Mouse (Mus musculus): ENCODE measurements at regions not wholly inside any gene's neighbourhood (a gene's known extent, or its start where the extent isn't known, plus 50 kb on each side); places are given as distances from the start of the nearest gene placed in this dataset.
A peak's percentile ranks its signal among the peaks of the same experiment; 100 is the strongest.

GRCm38 (mm10) chr9:62590407-62591195 lies 53.8 kb upstream of the Coro2b start:
- no peak for DNase-seq (ENCODE audit: low spot score in 2 of 2)

DNA sequence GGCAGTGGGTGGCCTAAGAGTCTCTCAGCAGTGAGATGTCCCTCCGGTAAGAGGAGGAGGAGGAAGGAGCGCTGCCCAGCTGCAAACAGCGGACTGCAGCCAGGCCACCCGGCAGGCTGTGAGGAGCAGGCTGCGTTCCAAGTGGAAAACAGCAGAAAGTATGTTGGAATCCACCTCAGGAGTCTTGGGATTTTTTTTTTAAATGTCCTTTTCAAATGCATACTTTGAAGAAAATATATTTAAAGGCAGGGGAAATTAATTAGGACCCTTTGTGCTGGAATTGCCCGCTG lies 54.3 kb upstream of the Coro2b start:
- DNase-seq (ENCODE audit: low spot score in 2 of 2): no peak

GRCm38 (mm10) chr9:62598056-62598455 lies 61.2 kb upstream of the Coro2b start:
- peak; percentile 47 to 59 for DNase-seq (ENCODE audit: low spot score in 2 of 2)

- DNase-seq (ENCODE audit: low spot score in 2 of 2): no peak
Observed at GRCm38 (mm10) chr9:62598956-62599355, 62.1 kb upstream of the Coro2b start.

DNA sequence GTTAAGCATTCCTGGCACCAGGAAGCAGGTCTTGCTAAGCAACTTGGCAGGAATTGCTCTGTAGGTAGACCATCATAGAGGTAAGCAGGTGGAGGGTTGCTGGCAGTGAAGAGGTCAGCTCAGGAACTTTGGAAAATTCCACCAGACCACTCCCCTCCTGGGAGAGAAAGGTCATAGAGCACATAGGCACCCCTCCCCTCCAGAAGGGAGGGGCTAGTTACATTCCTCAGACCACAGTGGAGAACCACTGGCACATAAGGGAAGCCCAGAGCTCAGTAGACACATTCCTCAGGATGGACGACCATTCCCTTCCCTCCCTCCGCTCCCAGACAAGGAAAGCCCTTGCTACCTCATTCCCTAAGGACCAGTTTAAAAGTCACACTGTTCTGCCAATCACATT lies 67.1 kb upstream of the Itga11 start:
- no peak for DNase-seq (ENCODE audit: low spot score in 2 of 2)

- no peak for DNase-seq (ENCODE audit: low spot score in 2 of 2)
Observed at GRCm38 (mm10) chr9:62611452-62611851, 66.2 kb upstream of the Itga11 start.

GRCm38 (mm10) chr9:62613053-62613452 lies 64.6 kb upstream of the Itga11 start:
- no peak for DNase-seq (ENCODE audit: low spot score in 2 of 2)

GRCm38 (mm10) chr9:62613806-62614205 lies 63.8 kb upstream of the Itga11 start:
- no peak for DNase-seq (ENCODE audit: low spot score in 2 of 2)

DNA sequence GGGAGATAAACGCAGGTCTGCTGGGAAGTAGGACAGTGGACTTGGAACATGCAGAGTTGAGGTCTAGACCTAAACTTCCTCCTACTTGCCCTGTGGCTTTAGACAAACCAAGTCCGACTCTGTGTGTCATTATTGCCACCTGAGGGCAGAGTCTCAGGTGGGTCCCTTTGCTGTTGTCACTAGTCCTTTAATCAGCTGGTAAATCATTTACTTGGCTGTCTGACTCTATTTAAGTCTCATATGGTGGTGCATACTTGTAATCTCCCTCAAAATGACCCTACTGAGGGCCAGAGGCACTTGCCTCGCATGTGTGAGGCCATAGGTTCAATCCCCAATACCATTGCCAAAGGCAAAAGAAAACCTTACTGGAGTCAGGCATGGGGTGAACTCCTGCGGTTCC lies 62.7 kb upstream of the Itga11 start:
- DNase-seq (ENCODE audit: low spot score in 2 of 2): no peak

DNA sequence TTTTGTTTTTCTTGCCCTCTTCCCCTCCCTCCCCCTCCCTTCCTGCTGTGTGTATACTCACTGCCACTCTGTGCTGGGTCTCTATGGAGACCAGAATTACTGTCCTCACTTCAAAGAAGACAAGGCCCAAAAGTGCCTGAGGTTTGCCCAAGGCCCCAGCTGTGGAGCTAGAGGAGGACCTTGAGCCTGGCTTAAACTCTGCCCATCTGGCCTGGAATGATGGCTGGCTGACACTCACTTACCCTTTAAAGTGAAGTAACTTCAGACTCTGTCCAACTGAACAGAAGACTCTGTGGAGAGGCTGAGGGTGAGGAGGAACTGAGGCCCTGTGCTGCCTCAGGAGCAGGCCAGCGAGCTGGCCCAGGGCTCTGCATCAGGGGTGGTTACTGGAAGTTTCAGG lies 61.8 kb upstream of the Itga11 start:
- DNase-seq (ENCODE audit: low spot score in 2 of 2): no peak

DNA sequence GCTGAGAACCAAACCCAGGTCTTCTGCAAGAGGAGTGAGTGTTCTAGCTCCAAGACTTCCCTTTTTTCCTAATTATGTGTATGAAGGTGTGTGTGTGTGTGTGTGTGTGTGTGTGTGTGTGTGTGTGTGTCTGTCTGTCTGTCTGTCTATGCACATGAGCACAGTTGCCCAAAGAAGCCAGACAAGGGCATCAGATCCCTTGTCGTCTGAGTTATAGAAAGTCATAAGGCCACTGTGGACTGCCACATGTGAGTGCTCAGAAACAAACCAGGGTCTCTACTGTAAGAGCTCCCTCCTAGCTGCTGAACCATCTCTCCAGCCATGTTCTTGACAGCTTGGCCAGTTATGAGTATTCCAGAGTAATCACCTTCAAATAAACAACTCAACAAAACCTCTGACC lies 58.6 kb upstream of the Itga11 start:
- DNase-seq (ENCODE audit: low spot score in 2 of 2): no peak

- no peak for DNase-seq (ENCODE audit: low spot score in 2 of 2)
Observed at GRCm38 (mm10) chr9:62620901-62621445, 56.7 kb upstream of the Itga11 start.

GRCm38 (mm10) chr9:62622106-62622505 lies 55.5 kb upstream of the Itga11 start:
- no peak for DNase-seq (ENCODE audit: low spot score in 2 of 2)

DNA sequence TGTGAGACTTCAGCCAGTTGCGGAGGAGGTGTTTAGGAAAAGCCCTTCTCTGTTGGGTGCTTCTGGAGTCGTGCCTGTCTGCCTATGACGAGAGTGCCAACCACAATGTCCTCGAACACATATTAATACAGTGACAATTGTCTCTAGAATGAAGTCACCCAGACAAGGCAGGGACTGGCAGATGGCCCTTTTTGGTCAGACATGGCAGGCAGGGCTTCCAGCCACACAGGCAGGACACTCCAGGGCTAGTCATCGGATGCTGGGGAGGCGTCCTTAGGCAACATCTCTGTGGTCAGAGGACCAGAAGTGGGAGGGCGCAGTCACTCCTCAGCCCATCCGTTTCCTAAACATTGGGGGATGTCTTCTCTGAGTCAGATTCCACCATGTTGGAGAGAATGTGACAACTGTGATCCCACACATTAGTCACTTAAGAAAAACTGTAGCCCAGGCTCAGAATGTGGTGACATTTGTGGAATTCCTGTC lies 53.0 kb upstream of the Itga11 start:
- peak in 1 of 2 experiments; percentile 52 for DNase-seq (ENCODE audit: low spot score in 2 of 2)

DNA sequence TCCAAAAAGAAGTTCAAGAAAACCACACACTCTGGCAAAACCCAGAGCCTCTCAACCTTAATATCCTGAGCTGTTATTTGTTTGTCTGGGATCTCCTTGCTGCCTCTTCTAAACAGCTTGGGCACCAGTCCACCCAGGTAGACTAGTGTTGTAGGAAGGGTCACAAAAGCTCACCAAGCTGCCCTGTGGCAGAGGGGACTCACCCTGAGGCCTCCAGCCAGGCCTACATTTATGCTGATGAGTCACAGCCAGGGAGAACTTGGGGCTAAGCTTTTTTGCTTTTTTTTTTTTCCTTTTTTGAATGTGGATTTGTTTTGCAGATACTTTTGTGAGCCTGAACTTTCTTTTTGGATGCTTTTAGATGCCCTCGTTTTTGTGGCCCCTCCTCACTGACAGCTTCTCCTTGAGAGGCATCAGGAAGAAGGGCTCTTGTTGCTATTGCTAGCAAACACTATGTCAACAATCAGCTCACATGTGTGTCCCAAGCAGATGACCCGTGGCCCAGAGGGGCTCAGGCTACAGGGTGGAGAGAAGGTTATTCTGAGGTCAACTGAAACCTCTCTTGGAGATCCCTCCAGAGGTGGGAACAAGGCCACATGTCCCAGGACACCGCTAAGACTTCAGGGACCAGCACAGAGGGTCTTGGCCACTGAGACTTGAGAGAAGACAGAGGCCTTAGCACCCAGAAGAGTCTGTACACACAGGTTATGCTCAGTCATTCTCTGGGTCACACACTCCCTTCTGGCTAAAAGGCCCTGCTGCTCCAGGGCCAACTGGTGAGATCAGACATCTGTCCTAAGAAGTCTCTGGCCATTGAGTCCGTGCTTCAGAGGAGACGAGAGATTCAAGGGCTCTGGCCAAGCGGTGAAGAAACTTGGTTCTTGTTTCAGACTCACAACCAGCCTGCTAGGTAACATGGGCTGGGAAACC lies 50.3 kb upstream of the Itga11 start:
- no peak for DNase-seq (ENCODE audit: low spot score in 2 of 2)

Data from left cerebral cortex, adult 9 months (tissue).